Mouse (Mus musculus) cerebellum, adult 2 months (tissue): ENCODE measurements around the gene Hpcal4.

Experiments
- CTCF ChIP-seq: fragments of 200-500 bp; IDR thresholded peaks from 2 replicates; pipeline ENCODE4 v1.5.1; 2011; ENCODE audit warnings: low read depth, mild to moderate bottlenecking, control low read depth, low read length, moderate library complexity, borderline replicate concordance; ENCODE audit not compliant: insufficient read depth
- POLR2A ChIP-seq: fragments of 200-500 bp; IDR thresholded peaks from 2 replicates; pipeline ENCODE4 v1.6.1; 2011; ENCODE audit warnings: low read length, control low read depth, borderline replicate concordance; ENCODE audit not compliant: insufficient read depth

DNA sequence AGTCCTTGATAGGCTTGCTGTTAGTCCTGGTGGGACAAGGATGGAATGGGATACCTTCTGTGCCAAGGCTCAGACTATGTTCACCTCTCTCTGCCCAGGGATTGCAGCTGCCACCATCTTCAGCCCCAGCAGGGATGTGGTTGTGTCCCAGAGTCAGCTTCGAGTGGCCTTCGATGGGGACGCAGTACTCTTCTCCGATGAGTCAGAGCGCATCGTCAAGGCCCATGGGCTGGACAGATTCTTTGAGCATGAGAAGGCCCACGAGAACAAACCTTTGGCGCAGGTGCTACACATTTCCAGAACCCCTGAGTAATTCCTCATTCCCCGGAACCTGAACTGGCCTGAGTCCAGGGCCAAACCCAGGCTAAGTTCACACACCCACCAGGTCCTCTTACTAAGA lies 30.9 kb downstream of the Hpcal4 start:
- TF ChIP-seq CTCF (no peak), POLR2A (no peak)
